Mouse (Mus musculus) MEL (cell line): ENCODE results near the gene Svs1. TPM values are rescaled to one million over a fixed set of nuclear protein-coding genes. Genes with fewer than 3 reads are reported as not detected.

Experiments
- DNase-seq: peaks from one replicate; pipeline ENCODE4 v3.0.0; 2011; ENCODE audit warnings: low read depth, low spot score
- H3K27ac ChIP-seq: 2 replicates; pipeline ENCODE4 v1.5.1; 2012; ENCODE audit warnings: low read depth, mild to moderate bottlenecking, control low read depth, low read length, moderate library complexity; ENCODE audit not compliant: control insufficient read depth
- H3K27me3 ChIP-seq, 2 experiments: fragments of 150-350 bp in 1 of 2; sonication (generic) in 1 of 2; 2 replicates each; pipeline ENCODE4 v1.6.1; 2012; ENCODE audit warnings: low read length in 2 of 2, mild to moderate bottlenecking in 2 of 2, improper control_type of control experiment in 1 of 2, moderate library complexity in 1 of 2; ENCODE audit not compliant: insufficient read depth in 2 of 2, control insufficient read depth in 1 of 2
- H3K36me3 ChIP-seq, 2 experiments: 2 replicates each; pipeline ENCODE4 v1.6.1; 2012 to 2014; ENCODE audit warnings: low read length in 2 of 2, improper control_type of control experiment in 1 of 2, inconsistent platforms in 1 of 2, mild to moderate bottlenecking in 1 of 2; ENCODE audit not compliant: insufficient read depth in 2 of 2, control insufficient read depth in 1 of 2
- H3K4me1 ChIP-seq, 2 experiments: fragments of 150-350 bp in 1 of 2; sonication (generic) in 1 of 2; 2 replicates each; pipeline ENCODE4 v1.6.1; 2012; ENCODE audit warnings: low read length in 2 of 2, improper control_type of control experiment in 1 of 2, mild to moderate bottlenecking in 1 of 2; ENCODE audit not compliant: insufficient read depth in 2 of 2, control insufficient read depth in 1 of 2
- H3K4me3 ChIP-seq, 2 experiments: fragments of 150-350 bp in 1 of 2; sonication (generic) in 1 of 2; 2 replicates each; pipeline ENCODE4 v1.5.1; 2012; ENCODE audit warnings: low read depth in 2 of 2, low read length in 2 of 2, mild to moderate bottlenecking in 2 of 2, moderate library complexity in 2 of 2, control low read depth in 1 of 2, improper control_type of control experiment in 1 of 2; ENCODE audit not compliant: control insufficient read depth in 1 of 2, insufficient read depth in 1 of 2
- H3K79me2 ChIP-seq: 2 replicates; pipeline ENCODE4 v1.6.1; 2012; ENCODE audit warnings: mild to moderate bottlenecking, low read length, moderate library complexity; ENCODE audit not compliant: control insufficient read depth, poor library complexity, insufficient read depth
- H3K9ac ChIP-seq: 2 replicates; pipeline ENCODE4 v1.6.1; 2012; ENCODE audit warnings: low read depth, mild to moderate bottlenecking, control low read depth, low read length, moderate library complexity; ENCODE audit not compliant: control insufficient read depth, poor library complexity, severe bottlenecking
- H3K9me3 ChIP-seq: fragments of 150-350 bp; sonication (generic); replicated peaks from 2 replicates; pipeline ENCODE4 v1.6.1; 2012; ENCODE audit warnings: mild to moderate bottlenecking, low read length, improper control_type of control experiment, moderate library complexity; ENCODE audit not compliant: insufficient read depth
- BHLHE40 ChIP-seq: IDR thresholded peaks from 2 replicates; pipeline ENCODE4 v1.6.1; 2012; ENCODE audit warnings: low read depth, mild to moderate bottlenecking, inconsistent platforms, low read length, improper control_type of control experiment, borderline replicate concordance
- ETS1 ChIP-seq: IDR thresholded peaks from 2 replicates; pipeline ENCODE4 v1.6.1; 2012; ENCODE audit warnings: low read depth, mild to moderate bottlenecking, inconsistent platforms, low read length, improper control_type of control experiment, moderate library complexity
- JUND ChIP-seq: IDR thresholded peaks from 2 replicates; pipeline ENCODE4 v1.6.1; 2011; ENCODE audit warnings: low read depth, mild to moderate bottlenecking, improper control_type of control experiment, low read length
- KAT2A ChIP-seq: conservative IDR thresholded peaks from 2 replicates; pipeline ENCODE4 v1.6.1; 2012; ENCODE audit warnings: low read depth, low read length, improper control_type of control experiment, inconsistent platforms
- MAFK ChIP-seq: IDR thresholded peaks from 2 replicates; pipeline ENCODE4 v1.6.1; 2011; ENCODE audit warnings: low read depth, mild to moderate bottlenecking, low read length, improper control_type of control experiment, borderline replicate concordance
- MAZ ChIP-seq: IDR thresholded peaks from 2 replicates; pipeline ENCODE4 v1.6.1; 2012; ENCODE audit warnings: low read depth, mild to moderate bottlenecking, inconsistent platforms, low read length, improper control_type of control experiment
- MEF2A ChIP-seq: IDR thresholded peaks from 2 replicates; pipeline ENCODE4 v1.6.1; 2014; ENCODE audit warnings: low read depth, mild to moderate bottlenecking, inconsistent platforms, low read length, improper control_type of control experiment; ENCODE audit not compliant: poor library complexity, insufficient replicate concordance, severe bottlenecking; ENCODE audit errors: extremely low read depth
- MYB ChIP-seq: IDR thresholded peaks from 2 replicates; pipeline ENCODE4 v1.6.1; 2011; ENCODE audit warnings: mild to moderate bottlenecking, low read depth, low read length, improper control_type of control experiment
- MYC ChIP-seq: IDR thresholded peaks from 2 replicates; pipeline ENCODE4 v1.6.1; 2011; ENCODE audit warnings: low read depth, mild to moderate bottlenecking, low read length, improper control_type of control experiment, moderate library complexity
- NRF1 ChIP-seq: IDR thresholded peaks from 2 replicates; pipeline ENCODE4 v1.6.1; 2014; ENCODE audit warnings: low read depth, mild to moderate bottlenecking, inconsistent platforms, low read length, improper control_type of control experiment, moderate library complexity; ENCODE audit not compliant: poor library complexity, insufficient read depth, severe bottlenecking
- POLR2A ChIP-seq, 2 experiments: IDR thresholded peaks; 2 replicates each; pipeline ENCODE4 v1.6.1; 2011 to 2012; ENCODE audit warnings: low read length in 2 of 2, mild to moderate bottlenecking in 2 of 2, control low read depth in 1 of 2, improper control_type of control experiment in 1 of 2, low read depth in 1 of 2, moderate library complexity in 1 of 2; ENCODE audit not compliant: control insufficient read depth in 1 of 2, insufficient read depth in 1 of 2, poor library complexity in 1 of 2
- SIN3A ChIP-seq: IDR thresholded peaks from 2 replicates; pipeline ENCODE4 v1.6.1; 2012; ENCODE audit warnings: low read length, improper control_type of control experiment, inconsistent platforms
- SMC3 ChIP-seq: IDR thresholded peaks from 2 replicates; pipeline ENCODE4 v1.6.1; 2011; ENCODE audit warnings: low read depth, low read length, improper control_type of control experiment
- TCF12 ChIP-seq: IDR thresholded peaks from 2 replicates; pipeline ENCODE4 v1.6.1; 2014; ENCODE audit warnings: low read depth, mild to moderate bottlenecking, inconsistent platforms, low read length, improper control_type of control experiment, moderate library complexity
- UBTF ChIP-seq: IDR thresholded peaks from 2 replicates; pipeline ENCODE4 v1.6.1; 2012; ENCODE audit warnings: low read depth, mild to moderate bottlenecking, inconsistent platforms, low read length, improper control_type of control experiment, moderate library complexity, borderline replicate concordance; ENCODE audit not compliant: insufficient read depth
- USF2 ChIP-seq, 2 experiments: IDR thresholded peaks; 2 replicates each; pipeline ENCODE4 v1.6.1; 2011 to 2012; ENCODE audit warnings: improper control_type of control experiment in 2 of 2, low read length in 2 of 2, borderline replicate concordance in 1 of 2, inconsistent platforms in 1 of 2, low read depth in 1 of 2, mild to moderate bottlenecking in 1 of 2; ENCODE audit not compliant: insufficient read depth in 1 of 2
- ZC3H11A ChIP-seq: IDR thresholded peaks from 2 replicates; pipeline ENCODE4 v1.6.1; 2012; ENCODE audit warnings: low read depth, mild to moderate bottlenecking, inconsistent platforms, low read length, improper control_type of control experiment
- ZKSCAN1 ChIP-seq: IDR thresholded peaks from 2 replicates; pipeline ENCODE4 v1.6.1; 2012; ENCODE audit warnings: low read depth, mild to moderate bottlenecking, inconsistent platforms, low read length, improper control_type of control experiment, moderate library complexity
- polyA plus RNA-seq, 2 experiments: library from polyadenylated mRNA; stranded (reverse) in 1 of 2; unstranded in 1 of 2; fragments of >175 nt in 1 of 2; fragments of >200 nt in 1 of 2; gene quantifications; 2 replicates each; pipeline versions ENCODE4 v1.2.1 to v1.2.4; 2012; ENCODE audit warnings: low replicate concordance in 2 of 2, low read depth in 1 of 2; ENCODE audit not compliant: insufficient read length in 2 of 2, insufficient read depth in 1 of 2, missing spikeins in 1 of 2
- total RNA-seq: library from RNA; depleted of rRNA; stranded (reverse); fragments of 300-350 nt; gene quantifications from 2 replicates; pipeline ENCODE4 v1.2.3, GENCODE M21; 2012

Gene Svs1
- total and polyA plus RNA-seq, 3 experiments = not detected

DNA sequence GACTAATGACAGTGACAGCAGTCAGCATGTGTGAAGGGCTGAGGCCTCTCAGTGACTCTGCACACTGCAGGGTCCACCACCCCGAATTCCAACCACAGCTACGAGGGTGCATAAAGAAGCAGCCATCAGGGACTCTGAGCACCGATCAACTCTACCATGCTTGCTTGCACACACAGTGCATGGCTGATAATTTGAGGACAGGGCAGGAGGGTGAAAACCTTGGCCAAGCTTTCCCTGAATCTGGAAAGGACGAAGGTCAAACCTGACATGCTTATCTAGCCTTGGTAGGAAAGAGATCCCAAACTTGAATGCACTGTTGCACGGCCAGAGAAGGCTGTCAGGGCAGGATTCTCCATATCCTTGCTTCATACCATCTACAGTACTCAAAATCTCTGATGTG, 33.4 kb upstream of the Svs1 start:
- TF ChIP-seq BHLHE40 (no peak), MAFK (no peak)
- Histone ChIP-seq H3K9ac (no peak overlapping the region), H3K4me3 (no peak overlapping the region), H3K4me1 (no peaks in the 10 kb centered on the region), H3K79me2 (no peaks in the 10 kb centered on the region), H3K9me3 (no peaks in the 10 kb centered on the region), H3K27me3 (no peaks in the 10 kb centered on the region), H3K27ac (no peak overlapping the region), H3K36me3 (no peaks in the 10 kb centered on the region)
- no peak for DNase-seq

- no peaks in the 10 kb centered on the region for H3K27me3 ChIP-seq
- TF ChIP-seq NRF1 (no peak), MEF2A (no peak), USF2 (IDR thresholded peaks at IDR 0.05; ENCODE audit: borderline replicate concordance in 1 of 2, insufficient read depth in 1 of 2, low read depth in 1 of 2, low read length in 2 of 2) (no peak), ETS1 (no peak), SMC3 (no peak), JUND (no peak), SIN3A (no peak), MAZ (no peak), MYC (no peak), ZC3H11A (no peak), ZKSCAN1 (no peak), TCF12 (no peak), MAFK (no peak), UBTF (no peak), MYB (no peak), POLR2A (IDR thresholded peaks at IDR 0.05; ENCODE audit: control insufficient read depth in 1 of 2, insufficient read depth in 1 of 2, low read depth in 1 of 2, low read length in 2 of 2, poor library complexity in 1 of 2) (no peak), KAT2A (no peak)
- no peak for DNase-seq
- H3K27ac ChIP-seq = no peak overlapping the region
- H3K4me1 ChIP-seq = no peaks in the 10 kb centered on the region
- no peaks in the 10 kb centered on the region for H3K9me3 ChIP-seq
- H3K9ac ChIP-seq = no peak overlapping the region
- no peaks in the 10 kb centered on the region for H3K79me2 ChIP-seq
- no peaks in the 10 kb centered on the region for H3K36me3 ChIP-seq
- H3K4me3 ChIP-seq = no peak overlapping the region
Observed at GRCm38 (mm10) chr6:48954211-48954610, 32.5 kb upstream of the Svs1 start.
